Mouse (Mus musculus): ENCODE measurements around the gene Smchd1. TPM values are rescaled to one million over a fixed set of nuclear protein-coding genes. Genes with fewer than 3 reads are reported as not detected.
"Not testable (repeated sequence)": the region's sequence is repeated elsewhere in the genome, so short reads cannot be mapped to it uniquely, and the experiment has no call there.

The Smchd1 gene
- total RNA-seq, 2 experiments from 2014 or later = 18.2 to 20.4 TPM

- intact Hi-C loops (cut with DNase I); DNase-seq: not testable (repeated sequence)
These were observed 17.8 kb downstream of the Smchd1 start for GRCm38 (mm10) chr17:71457361-71457760.

DNA sequence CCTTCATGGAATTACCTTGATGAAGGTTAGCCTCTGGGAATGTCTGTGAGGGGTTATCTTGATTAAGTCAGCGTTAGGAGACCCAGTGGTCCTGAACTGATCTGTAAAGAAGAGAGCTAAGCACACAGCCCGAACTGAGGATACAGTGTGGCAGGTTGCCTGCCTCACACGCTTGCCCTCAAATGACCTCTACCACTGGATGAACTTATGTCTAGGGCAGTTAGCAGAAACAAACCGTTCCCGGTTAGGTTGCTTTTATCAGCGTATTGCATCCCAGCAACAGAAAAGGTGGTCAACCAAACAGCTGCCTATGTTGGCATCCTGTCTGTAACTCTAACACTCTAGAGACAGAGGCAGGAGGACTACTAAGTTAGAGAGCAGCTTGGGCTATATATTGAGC, 30.0 kb downstream of the Smchd1 start:
- intact Hi-C loops (cut with DNase I) = no loop called here
- DNase-seq = peak in 1 of 2 experiments; percentile 18

DNA sequence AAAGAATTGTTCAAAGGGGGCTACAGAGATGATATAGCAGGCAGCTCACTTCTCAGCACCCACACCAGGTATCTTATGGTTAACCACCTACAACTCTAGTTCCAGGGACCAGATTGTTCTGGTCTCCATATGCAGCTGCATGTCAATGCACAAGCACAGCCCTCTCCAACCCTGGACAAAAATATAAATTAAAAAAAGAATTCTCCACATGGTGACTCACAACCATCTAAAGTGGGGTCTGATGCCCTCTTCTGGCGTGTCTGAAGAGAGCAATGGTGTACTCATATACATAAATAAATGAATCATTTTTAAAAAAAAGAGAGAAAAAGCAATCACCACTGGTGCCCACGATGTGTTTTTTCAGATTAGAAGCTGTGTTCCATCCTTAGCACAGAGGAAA, 30.4 kb downstream of the Smchd1 start:
- DNase-seq = no peak
- intact Hi-C loops (cut with DNase I) = no loop called here

DNA sequence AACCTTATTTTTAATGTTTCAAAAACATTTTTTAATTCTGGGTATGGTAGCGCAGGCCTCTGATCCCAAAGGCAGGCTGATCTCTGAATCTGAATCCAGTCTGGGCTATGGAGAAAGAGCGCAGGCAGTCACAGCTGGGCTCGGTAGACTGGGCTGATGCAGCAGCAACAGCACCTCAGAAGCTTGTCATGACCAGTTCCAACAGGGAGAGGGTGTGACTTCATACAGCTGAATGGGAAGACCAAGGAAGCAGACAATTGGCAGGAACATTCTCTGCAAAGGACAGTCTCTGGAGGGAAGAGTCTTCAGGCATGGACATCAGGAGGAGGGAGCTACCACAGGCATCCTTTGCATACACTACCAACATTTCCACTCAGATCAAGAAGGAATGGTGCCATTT, 31.0 kb downstream of the Smchd1 start:
- intact Hi-C loops (cut with DNase I) = no loop called here
- no peak for DNase-seq

DNA sequence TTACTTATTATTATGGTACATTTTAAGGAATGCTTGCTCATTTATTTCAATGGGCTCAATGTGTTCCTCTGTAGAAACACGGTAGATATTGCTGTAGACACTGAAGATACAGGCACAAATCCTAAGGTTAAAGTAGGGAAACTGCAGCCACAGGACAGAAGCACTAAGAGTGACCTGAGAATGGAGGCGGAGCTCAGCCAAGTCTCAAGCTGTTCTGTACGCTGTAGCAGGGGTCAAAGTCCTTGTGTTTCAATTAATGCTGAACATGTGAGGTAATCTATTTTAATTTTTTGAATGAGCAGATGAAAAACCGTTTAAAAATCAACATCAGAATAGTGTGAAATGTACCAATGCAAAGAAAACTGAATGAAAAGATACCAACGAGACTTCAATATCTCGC, 31.9 kb downstream of the Smchd1 start:
- no peak for DNase-seq
- intact Hi-C loops (cut with DNase I) = no loop called here

DNA sequence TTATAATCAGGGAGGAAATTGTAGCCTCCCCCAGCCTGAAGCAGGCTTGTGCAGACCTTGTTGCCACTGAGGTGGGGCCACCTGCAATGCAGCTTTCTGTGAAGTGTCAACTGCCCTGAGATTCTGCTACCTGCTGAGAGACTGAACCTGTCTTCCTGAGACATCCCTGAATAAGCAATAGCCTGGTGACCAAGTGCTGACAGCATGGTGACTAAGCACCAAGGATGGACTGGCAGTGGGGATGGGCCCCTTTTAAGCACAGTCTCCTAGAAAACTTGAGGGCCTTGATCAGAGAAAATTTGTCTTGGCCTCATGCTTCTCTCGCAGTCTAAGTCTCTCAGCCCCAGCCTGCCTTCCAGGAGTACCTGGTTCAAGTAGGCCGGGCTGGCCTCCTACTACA, 52.6 kb downstream of the Smchd1 start:
- DNase-seq; intact Hi-C loops (cut with DNase I): not testable (repeated sequence)

DNA sequence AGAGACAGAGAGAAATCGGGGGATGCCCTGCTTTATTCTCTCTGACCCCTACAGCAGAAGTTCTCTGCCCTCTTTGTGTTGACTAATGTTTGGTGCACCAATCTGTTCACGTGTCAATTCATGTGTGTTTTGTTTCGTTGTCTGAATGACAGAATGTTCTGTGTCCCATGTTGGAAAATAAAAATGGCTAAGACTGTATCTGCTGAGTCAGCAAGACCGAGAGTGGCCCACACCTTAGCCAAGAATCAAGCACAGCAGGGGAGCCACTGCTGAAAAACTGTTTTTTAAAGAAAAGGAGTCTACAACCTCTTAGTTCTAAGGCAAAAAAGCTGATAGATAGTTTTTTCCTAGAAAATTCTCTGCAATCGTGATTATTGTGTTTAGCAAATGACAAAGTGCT, 55.7 kb downstream of the Smchd1 start:
- DNase-seq; intact Hi-C loops (cut with DNase I): not testable (repeated sequence)

GRCm38 (mm10) chr17:71417008-71417407, 58.1 kb downstream of the Smchd1 start:
- DNase-seq = no peak
- intact Hi-C loops (cut with DNase I) = no loop called here

DNA sequence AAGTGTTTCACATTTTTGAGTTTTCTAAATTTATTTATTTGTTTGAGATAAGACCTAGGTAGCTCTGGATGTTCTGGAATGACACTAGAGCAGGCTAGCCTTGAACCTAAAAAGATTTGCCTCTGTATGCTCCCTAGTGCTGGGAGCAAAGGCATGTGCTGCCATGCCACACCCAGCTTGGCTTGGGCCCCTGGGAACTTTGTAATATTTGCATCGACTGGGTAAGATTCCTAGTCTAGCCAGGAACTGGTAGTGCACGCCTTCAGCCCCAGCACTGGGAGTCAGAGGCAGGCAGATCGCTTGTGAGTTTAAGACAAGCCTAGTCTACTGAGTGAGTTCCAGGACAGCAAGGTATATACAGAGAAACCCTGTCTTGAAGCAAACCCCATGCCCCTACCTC, 87.7 kb downstream of the Smchd1 start:
- DNase-seq = no peak
- intact Hi-C loops (cut with DNase I) = no loop called here

GRCm38 (mm10) chr17:71380346-71380745, 94.8 kb downstream of the Smchd1 start:
- DNase-seq = no peak
- intact Hi-C loops (cut with DNase I) = no loop called here

- no peak for DNase-seq
- intact Hi-C loops (cut with DNase I) = no loop called here
These were observed 97.2 kb downstream of the Smchd1 start for GRCm38 (mm10) chr17:71377901-71378300.

GRCm38 (mm10) chr17:71355526-71355925, 119.6 kb downstream of the Smchd1 start:
- no peak for DNase-seq
- intact Hi-C loops (cut with DNase I) = no loop called here

DNA sequence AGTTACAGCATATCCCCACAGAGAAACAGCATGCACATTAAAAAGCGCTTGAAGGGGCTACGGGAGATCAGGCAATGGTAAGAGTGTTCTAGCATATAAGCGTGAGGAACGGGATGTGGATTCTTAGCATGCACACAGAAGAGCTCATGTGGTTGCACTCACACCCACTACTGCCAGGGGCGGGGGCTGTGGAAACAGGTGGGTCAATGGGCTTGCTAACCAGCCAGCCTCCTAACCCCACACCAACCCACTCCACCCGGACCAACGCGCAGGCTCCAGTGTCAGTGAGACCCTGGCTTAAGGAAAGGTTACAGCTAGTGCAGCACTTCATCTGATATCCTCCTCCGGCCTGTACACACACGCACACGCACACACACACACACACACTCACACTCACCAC, 120.9 kb downstream of the Smchd1 start:
- intact Hi-C loops (cut with DNase I) = loop anchor here (5.0 kb wide), 1 partner anchor 122 kb away; no protein-coding TSS in a partner anchor
- DNase-seq = no peak

DNA sequence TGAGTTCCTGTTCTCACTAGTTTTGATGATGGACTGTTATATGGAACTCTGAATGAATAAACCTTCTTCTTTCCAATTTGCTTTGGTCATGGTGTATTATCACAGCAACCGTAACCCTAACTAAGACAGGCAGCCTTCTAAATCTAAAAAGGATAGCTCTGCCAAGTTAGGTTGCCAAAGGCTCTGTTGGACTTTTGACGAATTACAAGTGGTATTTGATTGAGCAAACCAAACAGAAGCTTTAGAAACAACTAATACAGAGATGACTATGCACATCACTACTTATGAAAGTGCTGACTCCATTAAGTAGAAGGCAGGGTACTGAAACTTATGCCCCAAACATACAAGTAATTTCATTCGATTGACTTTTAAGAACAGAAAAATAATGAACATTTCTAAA, 127.0 kb downstream of the Smchd1 start:
- intact Hi-C loops (cut with DNase I) = no loop called here
- no peak for DNase-seq

DNA sequence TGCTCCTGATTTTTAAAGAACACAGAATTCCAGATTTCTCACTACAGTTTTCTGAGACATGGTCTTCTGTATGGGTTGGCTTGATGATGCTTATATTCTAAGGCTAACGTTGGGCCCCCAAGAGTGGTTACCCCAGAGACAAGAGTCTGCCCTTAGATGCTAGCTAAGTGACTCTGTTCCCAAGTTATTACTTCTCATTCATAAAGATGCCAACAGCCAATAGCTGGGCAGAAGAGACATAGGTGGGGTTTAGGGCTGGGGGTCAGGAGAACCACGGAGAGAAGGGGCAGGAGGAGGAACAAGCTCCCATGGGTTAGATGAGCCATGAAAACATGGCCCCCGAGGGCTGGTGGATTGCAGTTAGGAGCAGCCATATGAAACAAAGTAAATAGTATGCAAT, 133.1 kb downstream of the Smchd1 start:
- DNase-seq = no peak
- intact Hi-C loops (cut with DNase I) = no loop called here

GRCm38 (mm10) chr17:71338627-71339026, 136.5 kb downstream of the Smchd1 start:
- intact Hi-C loops (cut with DNase I) = no loop called here
- DNase-seq = no peak

- intact Hi-C loops (cut with DNase I) = no loop called here
These were observed 137.6 kb downstream of the Smchd1 start for GRCm38 (mm10) chr17:71337546-71337945.

DNA sequence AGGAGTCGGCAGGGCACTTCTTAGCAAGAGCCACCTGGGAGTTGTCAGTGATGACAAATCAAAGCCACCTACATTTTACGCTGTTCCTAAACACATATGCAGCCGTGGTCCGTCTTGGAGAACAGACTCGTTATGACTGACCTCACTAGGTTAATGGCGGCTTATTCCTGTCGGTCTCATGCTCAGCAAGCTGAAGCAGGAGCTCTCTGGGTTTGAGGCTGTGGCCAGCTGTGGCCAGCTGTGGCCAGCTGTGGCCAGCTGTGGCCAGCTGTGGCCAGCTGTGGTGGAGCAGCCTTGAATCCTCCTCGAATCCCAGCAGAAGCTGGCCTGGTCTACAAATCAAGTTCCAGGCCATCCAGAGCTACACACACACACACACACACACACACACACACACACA, 138.7 kb downstream of the Smchd1 start:
- DNase-seq = peak; percentile 31 to 35

More at GRCm38 (mm10) chr17:71337546-71337945, 137.6 kb downstream of the Smchd1 start:
- no peak for DNase-seq

GRCm38 (mm10) chr17:71332298-71332697, 142.8 kb downstream of the Smchd1 start:
- no peak for DNase-seq
- intact Hi-C loops (cut with DNase I) = no loop called here

More for the DNA sequence above, 138.7 kb downstream of the Smchd1 start:
- intact Hi-C loops (cut with DNase I) = no loop called here

DNA sequence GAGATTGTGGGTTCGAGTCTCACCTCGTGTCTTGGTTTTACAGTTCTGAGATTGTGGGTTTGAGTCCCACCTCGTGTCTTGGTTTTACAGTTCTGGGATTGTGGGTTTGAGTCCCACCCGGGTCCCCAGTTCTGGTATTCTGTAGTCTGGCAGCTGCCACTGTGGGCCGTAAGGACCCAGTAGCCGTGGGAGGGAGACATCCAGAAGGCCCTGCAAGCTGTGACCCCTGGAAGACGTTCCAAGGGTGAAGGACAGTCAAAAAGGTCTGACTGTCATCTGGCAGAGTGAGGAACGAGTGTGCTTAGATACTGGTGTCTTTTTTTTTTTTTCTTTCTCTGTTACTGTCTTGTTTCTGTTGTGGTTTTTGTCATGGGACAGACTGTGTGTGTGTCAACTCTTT, 154.4 kb downstream of the Smchd1 start:
- DNase-seq; intact Hi-C loops (cut with DNase I): not testable (repeated sequence)

DNA sequence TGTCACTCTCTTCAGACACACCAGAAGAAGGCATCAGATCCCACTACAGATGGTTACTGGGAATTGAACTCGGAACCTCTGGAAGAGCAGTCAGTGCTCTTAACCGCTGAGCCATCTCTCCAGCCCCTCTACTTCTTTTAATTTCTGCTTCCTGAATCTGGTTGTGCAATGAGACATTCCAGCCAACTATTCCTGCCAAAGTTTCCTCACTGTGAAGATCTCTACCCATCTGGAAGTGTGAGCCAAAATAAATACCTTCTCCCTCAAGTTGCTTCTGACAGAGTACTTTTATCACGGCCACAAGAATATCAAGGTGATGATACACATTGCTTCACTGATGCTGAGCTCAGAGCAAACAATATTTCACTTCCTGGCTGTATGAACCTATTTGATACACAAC, 155.8 kb downstream of the Smchd1 start:
- intact Hi-C loops (cut with DNase I) = no loop called here
- DNase-seq = no peak

DNA sequence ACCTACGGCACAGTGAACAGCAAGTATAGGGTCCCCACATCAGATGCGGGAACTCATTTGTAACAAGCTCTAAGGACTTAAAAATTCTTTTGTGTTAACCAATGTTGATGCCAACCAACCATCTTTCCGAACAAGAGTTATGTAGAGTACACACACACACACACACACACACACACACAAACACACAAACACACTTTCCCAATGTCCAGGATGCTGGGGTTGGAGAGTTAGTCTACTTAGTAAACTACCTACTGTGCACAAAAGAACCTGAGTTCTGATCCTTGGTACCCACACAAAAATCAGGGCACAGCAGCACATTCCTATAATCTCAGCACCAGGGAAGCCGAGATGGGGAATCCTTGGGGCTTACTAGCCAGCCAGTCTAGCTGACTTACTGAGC, 157.6 kb downstream of the Smchd1 start:
- no peak for DNase-seq
- intact Hi-C loops (cut with DNase I) = no loop called here

- DNase-seq = no peak
- intact Hi-C loops (cut with DNase I) = loop anchor here (5.0 kb wide), 1 partner anchor 87 kb away; no protein-coding TSS in a partner anchor
These were observed 160.8 kb downstream of the Smchd1 start for GRCm38 (mm10) chr17:71314315-71314714.
